Mouse (Mus musculus) telencephalon, adult 2 months (tissue): ENCODE measurements around the gene Rsph1.

Experiments
- DNase-seq: peaks from one replicate; pipeline ENCODE4 v3.0.0-alpha.2; 2011; ENCODE audit warnings: low read depth, low spot score

The Rsph1 gene

GRCm38 (mm10) chr17:31210299-31210698 lies 66.9 kb downstream of the Rsph1 start:
- no peak for DNase-seq

GRCm38 (mm10) chr17:31209376-31209930 lies 67.7 kb downstream of the Rsph1 start:
- DNase-seq: no peak

GRCm38 (mm10) chr17:31208654-31209053 lies 68.5 kb downstream of the Rsph1 start:
- DNase-seq: no peak

- no peak for DNase-seq
Measured at GRCm38 (mm10) chr17:31207771-31208334, 69.3 kb downstream of the Rsph1 start, which contains the start of gene Ubash3a. Ubash3a (plus strand) TSS chr17:31207873.
